Mouse (Mus musculus): ENCODE data around the gene Gucd1. TPM values are rescaled to one million over a fixed set of nuclear protein-coding genes. Genes with fewer than 3 reads are reported as not detected.
"Not testable (repeated sequence)": the region's sequence is repeated elsewhere in the genome, so short reads cannot be mapped to it uniquely, and the experiment has no call there.

Gucd1 gene
- polyA plus RNA-seq, 1 experiment: 18.1 TPM

- Histone ChIP-seq H3K4me3 (ENCODE audit: insufficient read depth, low read length) (no peak overlapping the region), H3K27ac (ENCODE audit: insufficient read depth, low read length) (no peak overlapping the region), H3K4me1 (ENCODE audit: control insufficient read depth, insufficient read depth, low read length) (no peaks in the 10 kb centered on the region)
- no peak for TF ChIP-seq CTCF (IDR thresholded peaks at IDR 0.05; ENCODE audit: borderline replicate concordance, insufficient read depth, low read length)
- no peak for TF ChIP-seq POLR2A (IDR thresholded peaks at IDR 0.05; ENCODE audit: low read depth, low read length)
Measured at GRCm38 (mm10) chr10:75355341-75355740, 162.4 kb downstream of the Gucd1 start.

- H3K4me1 ChIP-seq (ENCODE audit: control insufficient read depth, insufficient read depth, low read length); H3K27ac ChIP-seq (ENCODE audit: insufficient read depth, low read length); H3K4me3 ChIP-seq (ENCODE audit: insufficient read depth, low read length): not testable (repeated sequence)
Measured at GRCm38 (mm10) chr10:75353838-75354241, 163.9 kb downstream of the Gucd1 start.

- no peak for TF ChIP-seq CTCF (IDR thresholded peaks at IDR 0.05; ENCODE audit: borderline replicate concordance, insufficient read depth, low read length)
- Histone ChIP-seq H3K4me3 (ENCODE audit: insufficient read depth, low read length) (no peak overlapping the region), H3K4me1 (ENCODE audit: control insufficient read depth, insufficient read depth, low read length) (no peaks in the 10 kb centered on the region), H3K27ac (ENCODE audit: insufficient read depth, low read length) (no peak overlapping the region)
Measured at GRCm38 (mm10) chr10:75352541-75352940, 165.2 kb downstream of the Gucd1 start.

- TF ChIP-seq CTCF (IDR thresholded peaks at IDR 0.05; ENCODE audit: borderline replicate concordance, insufficient read depth, low read length): no peak
- no peak for TF ChIP-seq POLR2A (IDR thresholded peaks at IDR 0.05; ENCODE audit: low read depth, low read length)
Measured at GRCm38 (mm10) chr10:75350564-75350963, 167.2 kb downstream of the Gucd1 start.

GRCm38 (mm10) chr10:75345265-75345664, 172.5 kb downstream of the Gucd1 start:
- H3K27ac ChIP-seq (ENCODE audit: insufficient read depth, low read length): no peak overlapping the region
- no peaks in the 10 kb centered on the region for H3K4me1 ChIP-seq (ENCODE audit: control insufficient read depth, insufficient read depth, low read length)
- H3K4me3 ChIP-seq (ENCODE audit: insufficient read depth, low read length): no peak overlapping the region
- no peak for TF ChIP-seq POLR2A (IDR thresholded peaks at IDR 0.05; ENCODE audit: low read depth, low read length)
- no peak for TF ChIP-seq CTCF (IDR thresholded peaks at IDR 0.05; ENCODE audit: borderline replicate concordance, insufficient read depth, low read length)

More at GRCm38 (mm10) chr10:75350564-75350963, 167.2 kb downstream of the Gucd1 start:
- Histone ChIP-seq H3K27ac (ENCODE audit: insufficient read depth, low read length) (no peak overlapping the region), H3K4me1 (ENCODE audit: control insufficient read depth, insufficient read depth, low read length) (no peaks in the 10 kb centered on the region), H3K4me3 (ENCODE audit: insufficient read depth, low read length) (no peak overlapping the region)

GRCm38 (mm10) chr10:75344563-75344962, 173.2 kb downstream of the Gucd1 start:
- H3K4me1 ChIP-seq (ENCODE audit: control insufficient read depth, insufficient read depth, low read length); H3K27ac ChIP-seq (ENCODE audit: insufficient read depth, low read length); H3K4me3 ChIP-seq (ENCODE audit: insufficient read depth, low read length): not testable (repeated sequence)

- TF ChIP-seq CTCF (IDR thresholded peaks at IDR 0.05; ENCODE audit: borderline replicate concordance, insufficient read depth, low read length) (no peak), POLR2A (IDR thresholded peaks at IDR 0.05; ENCODE audit: low read depth, low read length) (no peak)
- H3K27ac ChIP-seq (ENCODE audit: insufficient read depth, low read length): no peak overlapping the region
- no peak overlapping the region for H3K4me3 ChIP-seq (ENCODE audit: insufficient read depth, low read length)
- no peaks in the 10 kb centered on the region for H3K4me1 ChIP-seq (ENCODE audit: control insufficient read depth, insufficient read depth, low read length)
Measured at GRCm38 (mm10) chr10:75341936-75342335, 175.8 kb downstream of the Gucd1 start.

GRCm38 (mm10) chr10:75339377-75339776, 178.4 kb downstream of the Gucd1 start:
- TF ChIP-seq CTCF (IDR thresholded peaks at IDR 0.05; ENCODE audit: borderline replicate concordance, insufficient read depth, low read length) (no peak), POLR2A (IDR thresholded peaks at IDR 0.05; ENCODE audit: low read depth, low read length) (no peak)
- no peak overlapping the region for H3K4me3 ChIP-seq (ENCODE audit: insufficient read depth, low read length)
- no peaks in the 10 kb centered on the region for H3K4me1 ChIP-seq (ENCODE audit: control insufficient read depth, insufficient read depth, low read length)
- no peak overlapping the region for H3K27ac ChIP-seq (ENCODE audit: insufficient read depth, low read length)

GRCm38 (mm10) chr10:75338852-75339251, 178.9 kb downstream of the Gucd1 start:
- Histone ChIP-seq H3K4me3 (ENCODE audit: insufficient read depth, low read length) (no peak overlapping the region), H3K27ac (ENCODE audit: insufficient read depth, low read length) (no peak overlapping the region)
- TF ChIP-seq POLR2A (IDR thresholded peaks at IDR 0.05; ENCODE audit: low read depth, low read length) (no peak), CTCF (IDR thresholded peaks at IDR 0.05; ENCODE audit: borderline replicate concordance, insufficient read depth, low read length) (no peak)

GRCm38 (mm10) chr10:75337231-75337630, 180.5 kb downstream of the Gucd1 start:
- no peak for TF ChIP-seq CTCF (IDR thresholded peaks at IDR 0.05; ENCODE audit: borderline replicate concordance, insufficient read depth, low read length)
- TF ChIP-seq POLR2A (IDR thresholded peaks at IDR 0.05; ENCODE audit: low read depth, low read length): no peak

More at GRCm38 (mm10) chr10:75338852-75339251, 178.9 kb downstream of the Gucd1 start:
- H3K4me1 ChIP-seq (ENCODE audit: control insufficient read depth, insufficient read depth, low read length): no peaks in the 10 kb centered on the region

GRCm38 (mm10) chr10:75335075-75335474, 182.7 kb downstream of the Gucd1 start:
- no peak for TF ChIP-seq POLR2A (IDR thresholded peaks at IDR 0.05; ENCODE audit: low read depth, low read length)
- no peak for TF ChIP-seq CTCF (IDR thresholded peaks at IDR 0.05; ENCODE audit: borderline replicate concordance, insufficient read depth, low read length)
- Histone ChIP-seq H3K4me3 (ENCODE audit: insufficient read depth, low read length) (no peak overlapping the region), H3K27ac (ENCODE audit: insufficient read depth, low read length) (no peak overlapping the region), H3K4me1 (ENCODE audit: control insufficient read depth, insufficient read depth, low read length) (no peaks in the 10 kb centered on the region)

More at GRCm38 (mm10) chr10:75337231-75337630, 180.5 kb downstream of the Gucd1 start:
- H3K4me3 ChIP-seq (ENCODE audit: insufficient read depth, low read length): no peak overlapping the region
- no peaks in the 10 kb centered on the region for H3K4me1 ChIP-seq (ENCODE audit: control insufficient read depth, insufficient read depth, low read length)
- H3K27ac ChIP-seq (ENCODE audit: insufficient read depth, low read length): no peak overlapping the region
